Mouse (Mus musculus) c-Kit-negative CD71-positive TER-119-positive erythroid progenitor cells, embryonic 14.5 days (primary cell): ENCODE results near the gene Tspyl2.
"Not testable (repeated sequence)": the region's sequence is repeated elsewhere in the genome, so short reads cannot be mapped to it uniquely, and the experiment has no call there.

Experiments
- DNase-seq: peaks from one replicate; pipeline ENCODE4 v3.0.0-alpha.2; 2013; ENCODE audit warnings: low read depth, low spot score

Gene Tspyl2

DNA sequence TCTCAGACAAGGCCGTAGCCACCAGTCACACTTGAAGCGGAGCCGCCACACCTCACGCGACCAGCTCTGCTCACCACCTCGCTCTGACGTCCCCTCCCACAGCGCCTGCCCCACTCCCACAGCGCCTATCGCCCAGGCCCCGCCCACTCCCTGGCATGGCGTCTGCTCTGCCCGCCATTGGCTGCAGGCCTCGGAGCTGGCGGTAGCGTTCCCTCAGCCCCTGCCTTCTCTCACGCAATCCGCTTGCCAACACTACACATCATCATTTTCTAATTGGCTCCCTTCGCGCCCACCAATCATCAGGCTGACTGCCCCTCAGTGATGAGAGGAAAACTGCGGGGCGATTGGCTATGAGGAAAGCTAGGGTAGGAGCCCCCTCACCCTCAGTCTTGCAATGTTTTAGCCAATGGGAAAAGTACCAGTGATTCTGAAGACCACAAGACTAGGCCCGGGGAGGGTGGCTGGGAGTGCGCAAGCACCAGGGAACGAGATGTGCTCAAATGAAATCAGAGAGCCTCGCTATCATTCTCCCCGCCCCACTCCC is at the start of gene Tspyl2:
Tspyl2 (minus strand) TSS at position 68 of the 544 bp plus-strand sequence.
- peak; percentile 55 for DNase-seq

DNA sequence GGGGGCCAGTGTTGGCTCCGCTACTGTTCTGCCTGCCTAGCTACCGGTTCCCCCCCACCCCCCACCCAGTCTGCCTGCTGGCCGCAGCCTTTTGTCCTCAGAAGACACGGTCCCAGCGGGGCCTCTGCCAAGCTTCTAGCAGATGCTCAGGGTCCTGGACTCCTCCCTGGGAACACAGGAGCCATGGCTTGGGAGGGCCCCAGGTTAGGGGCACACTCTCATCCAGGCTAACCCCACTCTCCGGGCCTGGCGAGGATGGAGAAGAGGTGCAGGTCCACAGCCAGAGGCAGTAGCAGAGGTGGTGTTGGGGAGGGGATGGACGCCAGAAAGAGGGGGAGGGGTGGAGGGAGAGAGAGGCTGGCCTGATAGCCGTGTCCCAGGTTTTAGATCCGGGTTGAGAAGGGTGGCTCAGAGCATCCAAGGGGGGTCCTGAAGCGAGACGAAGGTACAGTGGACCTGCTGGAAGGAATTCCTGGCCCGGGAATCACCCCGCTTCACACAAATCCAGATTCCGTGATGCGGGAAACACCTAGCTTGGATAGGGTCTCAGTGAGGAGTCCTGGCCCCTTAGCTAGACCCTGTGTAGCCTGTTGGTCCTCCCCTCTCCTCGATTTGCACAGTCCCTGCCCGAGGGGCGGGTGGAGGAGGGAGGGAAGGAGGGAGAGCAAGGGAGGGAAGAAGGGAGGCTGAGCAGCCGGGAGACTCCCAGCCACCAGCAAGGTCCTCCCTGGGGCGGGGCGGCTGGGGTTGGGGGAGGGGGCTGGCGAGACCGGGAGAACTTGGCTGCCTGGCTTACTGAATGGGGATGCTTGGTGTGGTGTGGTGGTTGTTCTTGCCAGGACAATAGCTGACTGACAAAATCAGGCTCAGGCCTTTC is 26.4 kb upstream of the Tspyl2 start, which contains the start of gene Gpr173:
Gpr173 (minus strand) TSS at position 308 of the 877 bp plus-strand sequence.
- DNase-seq = no peak

DNA sequence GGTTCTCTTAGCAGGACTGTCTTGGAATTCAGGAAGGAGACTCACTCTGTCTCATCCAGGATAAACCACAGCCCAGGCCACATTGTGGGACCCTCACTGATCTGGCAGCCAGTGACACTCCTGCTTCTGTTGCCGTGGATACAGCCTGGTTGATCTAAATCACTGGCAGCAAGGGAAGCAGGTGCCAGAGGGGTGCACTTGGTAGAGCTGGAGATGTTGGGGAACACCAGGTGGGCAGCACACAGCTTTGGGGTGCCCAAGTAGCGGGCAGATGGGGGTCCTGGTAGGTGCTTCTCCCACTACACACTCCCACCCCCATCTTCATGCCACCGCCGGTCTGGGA is 25.8 kb upstream of the Tspyl2 start:
- DNase-seq = no peak

DNA sequence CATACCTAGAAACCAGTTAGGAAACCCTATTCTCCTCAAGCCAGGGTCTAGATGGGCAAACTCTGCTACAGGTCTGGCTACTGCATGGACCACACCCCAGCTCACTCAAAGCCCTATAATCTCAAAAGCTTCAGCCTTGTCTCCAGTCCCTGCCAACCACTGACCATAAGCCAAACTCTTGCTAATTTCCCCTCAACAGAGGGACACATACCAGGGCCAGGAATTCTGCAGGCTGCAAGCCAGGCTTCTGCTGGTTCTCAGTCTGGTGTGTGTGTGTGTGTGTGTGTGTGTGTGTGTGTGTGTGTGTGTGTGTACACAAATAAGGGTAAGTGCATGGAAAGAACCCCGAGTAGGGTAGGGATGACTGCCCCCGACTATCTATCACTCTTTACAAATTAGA is 24.2 kb upstream of the Tspyl2 start:
- DNase-seq = no peak

DNA sequence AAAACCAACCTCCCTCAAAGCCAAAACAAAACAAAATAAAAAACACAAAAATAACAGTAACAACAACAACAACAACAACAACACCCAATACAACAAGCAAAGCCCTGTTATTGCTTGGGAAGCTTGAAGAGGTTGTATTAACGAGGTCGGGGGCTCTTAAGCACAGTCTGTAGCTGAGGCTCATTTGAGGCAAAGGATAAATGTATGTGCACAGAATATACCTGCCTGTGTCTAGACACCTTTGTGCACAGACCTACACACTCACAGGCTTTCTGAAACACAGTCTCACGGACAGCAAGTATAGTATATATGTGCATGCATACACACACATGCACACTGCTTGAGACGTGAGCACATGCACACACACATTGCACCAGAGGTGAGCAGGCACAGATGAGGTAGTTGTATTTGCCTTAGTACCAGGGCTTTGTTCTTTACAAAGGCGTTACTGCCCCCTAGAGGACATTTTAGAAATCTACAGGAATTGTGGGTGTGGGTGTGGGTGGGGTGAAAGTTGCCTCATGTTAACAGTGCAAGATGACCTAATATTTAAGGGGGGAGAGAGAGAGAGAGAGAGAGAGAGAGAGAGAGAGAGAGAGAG is 10.4 kb upstream of the Tspyl2 start:
- DNase-seq = peak; percentile 47

DNA sequence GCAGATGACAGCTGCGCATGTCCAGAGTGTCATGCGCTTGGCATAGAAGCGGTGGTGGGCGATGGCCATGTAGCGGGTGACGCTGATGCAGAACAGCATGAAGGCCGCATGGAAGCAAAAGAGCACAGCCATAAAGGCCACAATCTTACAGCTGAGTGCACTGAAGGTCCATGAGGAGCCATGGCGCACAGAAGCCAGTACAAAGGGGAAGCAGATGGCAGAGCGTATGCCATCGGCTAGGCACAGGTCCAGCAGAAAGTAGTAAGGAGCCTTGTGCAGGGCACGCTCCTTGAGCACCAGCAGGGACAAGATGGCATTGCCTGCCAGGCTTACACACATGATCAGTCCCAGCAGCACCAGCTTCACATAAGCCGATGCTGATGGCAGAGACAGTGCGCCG is 4.8 kb upstream of the Tspyl2 start:
- DNase-seq = no peak

DNA sequence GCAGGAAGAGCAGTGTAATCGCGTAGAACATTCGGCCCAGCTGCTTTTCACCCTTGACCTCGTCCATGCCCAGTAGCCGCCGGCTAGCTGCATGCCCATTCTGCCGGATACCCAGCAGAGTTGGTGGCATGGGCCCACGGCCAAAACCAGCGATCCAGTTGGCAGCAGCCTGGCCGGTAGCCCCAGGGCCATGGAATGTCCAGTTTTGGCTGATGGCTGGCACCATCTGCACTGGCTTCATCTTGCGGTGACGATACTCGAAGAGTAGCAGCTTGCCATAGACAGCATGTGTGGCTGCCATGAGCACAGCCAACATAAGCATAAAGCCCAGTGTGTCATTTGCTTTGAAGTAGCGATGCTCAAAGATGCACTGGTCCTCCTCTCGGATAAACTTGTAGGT is 4.4 kb upstream of the Tspyl2 start:
- no peak for DNase-seq

DNA sequence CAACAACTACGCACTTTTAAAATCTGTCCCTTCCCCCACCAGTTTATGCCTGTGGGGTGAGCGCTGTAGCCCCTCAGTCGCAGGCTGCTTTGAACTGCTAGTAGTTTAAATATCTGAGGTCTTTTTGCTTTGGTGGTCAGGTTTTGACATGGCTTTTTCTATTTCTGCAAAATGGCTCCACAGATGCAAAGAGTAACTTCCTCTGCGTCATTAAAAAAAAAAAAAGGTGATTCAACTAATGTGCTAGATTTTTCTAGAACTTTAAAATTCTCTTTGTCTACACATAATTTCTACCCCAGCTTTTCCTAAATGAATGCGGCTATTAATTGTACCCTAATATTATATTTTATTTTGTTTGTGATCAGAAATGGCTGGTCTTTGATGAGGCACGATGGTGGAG is 678 bp upstream of the Tspyl2 start:
- DNase-seq = no peak

DNA sequence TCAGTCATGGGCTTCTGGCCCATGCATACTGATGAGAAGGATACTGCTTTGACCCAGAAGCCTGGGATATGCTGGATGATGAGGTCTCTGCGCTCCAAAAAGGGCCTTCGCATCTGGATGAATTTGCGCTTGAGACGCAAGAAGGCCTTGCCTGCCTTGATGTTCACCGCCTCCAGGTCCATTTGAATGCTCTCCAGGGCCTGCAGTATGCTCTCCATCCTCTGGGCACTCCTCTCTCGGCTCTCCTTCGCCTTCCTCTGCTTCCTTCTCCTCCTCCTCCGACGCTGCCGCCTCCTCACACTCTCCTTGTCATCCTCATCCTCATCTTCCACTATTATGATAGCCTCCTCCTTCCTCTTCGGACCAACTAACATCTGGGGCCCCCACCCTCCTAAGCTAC is 729 bp downstream of the Tspyl2 start:
- DNase-seq = no peak

DNA sequence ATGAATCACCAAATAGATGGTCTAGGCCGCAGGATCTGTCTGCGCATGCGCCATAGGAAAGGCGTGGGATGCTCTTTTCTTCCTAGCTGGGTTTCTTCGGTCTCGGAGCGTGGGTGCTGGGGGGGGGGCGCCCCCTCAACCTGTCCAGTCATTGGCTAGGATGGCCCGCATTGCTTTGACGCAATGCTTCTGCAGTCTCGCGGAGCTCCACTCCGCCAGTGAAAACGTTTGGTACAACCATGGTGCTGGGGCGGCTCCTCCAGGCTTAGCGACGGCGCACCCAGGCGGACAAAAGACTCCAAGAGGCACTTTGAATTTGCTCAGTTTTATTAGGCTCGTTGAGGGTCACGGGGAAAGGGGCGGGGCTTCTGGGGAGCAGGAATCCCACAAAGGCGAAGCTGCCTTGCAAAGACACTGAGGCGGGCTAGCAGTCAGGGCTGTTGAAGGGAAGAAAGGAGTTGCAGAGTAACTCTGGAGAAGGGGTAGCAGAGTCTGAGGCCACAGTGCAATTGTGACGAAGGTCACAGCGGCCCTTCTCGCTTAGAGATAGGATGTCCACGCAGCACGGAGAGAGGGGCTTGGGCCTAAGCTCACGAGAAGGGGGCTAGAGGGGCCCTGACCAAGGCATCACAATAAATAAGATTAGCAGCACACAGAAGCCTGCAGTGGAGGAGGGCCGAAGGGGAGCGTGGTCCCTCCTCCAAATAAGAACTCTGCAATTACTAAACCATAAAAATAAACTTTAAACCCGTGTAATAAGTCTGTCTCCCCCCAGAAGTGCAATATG is 5.5 kb downstream of the Tspyl2 start:
- DNase-seq = peak; percentile 33

DNA sequence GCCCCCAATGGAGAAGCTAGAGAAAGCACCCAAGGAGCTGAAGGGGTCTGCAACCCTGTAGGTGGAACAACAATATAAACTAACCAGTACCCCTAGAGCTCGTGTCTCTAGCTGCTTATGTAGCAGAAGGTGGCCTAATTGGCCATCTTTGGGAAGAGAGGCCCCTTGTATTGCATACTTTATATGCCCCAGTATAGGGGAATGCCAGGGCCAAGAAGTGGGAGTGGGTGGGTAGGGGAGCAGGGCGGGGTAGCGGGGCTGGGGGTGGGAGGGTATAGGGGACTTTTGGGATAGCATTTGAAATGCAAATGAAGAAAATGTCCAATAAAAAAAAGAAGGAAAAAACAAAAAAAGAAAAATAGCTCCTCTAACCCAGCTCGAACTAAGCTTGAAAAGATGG is 6.1 kb downstream of the Tspyl2 start:
- DNase-seq = not testable (repeated sequence)

DNA sequence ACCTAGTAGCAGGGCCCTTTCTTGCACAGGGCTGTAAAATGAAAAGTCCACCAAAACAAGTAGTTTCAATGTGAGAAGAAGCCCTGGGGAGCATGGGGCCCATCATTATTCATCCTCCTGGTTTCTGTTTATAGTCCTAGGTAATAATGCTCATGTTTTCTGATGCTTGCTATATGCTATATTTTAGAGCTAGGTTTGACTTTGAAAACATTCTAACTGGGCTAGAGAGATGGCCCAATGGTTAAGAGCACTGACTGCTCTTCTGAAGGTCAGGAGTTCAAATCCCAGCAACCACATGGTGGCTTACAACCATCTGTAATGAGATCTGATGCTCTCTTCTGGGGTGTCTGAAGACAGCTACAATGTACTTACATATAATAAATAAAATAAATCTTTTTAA is 12.8 kb downstream of the Tspyl2 start:
- DNase-seq = not testable (repeated sequence)

DNA sequence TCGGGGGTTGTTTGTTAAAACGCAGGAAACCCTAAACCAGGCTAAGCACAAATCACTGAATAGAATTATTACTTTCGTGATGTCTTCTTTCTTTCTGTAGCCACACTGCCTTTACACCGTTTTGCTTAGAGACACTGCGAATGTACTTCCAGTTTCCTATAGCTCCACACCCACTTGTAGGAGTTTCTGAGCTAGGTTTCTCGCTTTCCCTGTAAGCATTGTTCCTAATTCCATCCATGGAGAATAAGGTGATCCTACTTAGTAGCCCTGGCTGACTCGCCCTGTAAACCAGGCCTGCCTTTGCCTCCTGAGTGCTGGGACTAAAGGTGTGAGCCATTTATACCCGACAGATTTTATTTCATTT is 14.6 kb downstream of the Tspyl2 start:
- no peak for DNase-seq

DNA sequence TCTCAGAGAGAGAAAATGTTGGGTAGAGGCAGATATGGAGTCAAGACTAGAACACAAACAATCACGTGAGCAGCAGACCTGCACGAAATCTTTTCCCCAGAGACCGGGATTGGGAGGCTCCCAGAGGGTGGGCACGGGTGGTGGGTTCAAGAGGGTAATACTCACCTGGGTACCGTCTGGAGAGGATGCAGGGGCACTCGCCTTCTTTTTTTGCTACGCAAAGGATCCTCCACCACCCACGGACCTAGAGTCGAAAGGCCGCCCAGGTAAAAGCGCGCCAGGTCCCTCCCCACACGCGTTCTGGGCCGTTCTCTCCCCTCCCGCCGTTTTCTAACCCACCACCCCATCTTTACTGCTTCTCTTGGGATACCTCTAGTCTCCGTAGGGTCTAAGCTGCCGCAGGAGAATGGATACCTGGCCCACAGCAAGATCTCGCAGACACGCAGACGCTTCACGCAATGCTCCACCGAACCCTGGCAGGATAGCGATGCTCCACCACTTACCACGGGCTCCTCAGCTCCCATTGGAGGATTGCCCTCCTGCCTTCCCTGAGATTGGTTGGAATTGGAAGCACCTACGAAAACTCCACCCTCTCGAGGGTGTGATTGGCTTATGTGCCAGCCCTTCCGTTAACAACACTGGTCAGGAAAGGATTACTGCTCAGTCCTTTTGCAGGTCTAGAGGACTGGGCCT is 15.1 kb downstream of the Tspyl2 start, which contains the start of gene Kantr:
Kantr (minus strand) TSS at position 500 of the 693 bp plus-strand sequence.
- peak; percentile 71 for DNase-seq

DNA sequence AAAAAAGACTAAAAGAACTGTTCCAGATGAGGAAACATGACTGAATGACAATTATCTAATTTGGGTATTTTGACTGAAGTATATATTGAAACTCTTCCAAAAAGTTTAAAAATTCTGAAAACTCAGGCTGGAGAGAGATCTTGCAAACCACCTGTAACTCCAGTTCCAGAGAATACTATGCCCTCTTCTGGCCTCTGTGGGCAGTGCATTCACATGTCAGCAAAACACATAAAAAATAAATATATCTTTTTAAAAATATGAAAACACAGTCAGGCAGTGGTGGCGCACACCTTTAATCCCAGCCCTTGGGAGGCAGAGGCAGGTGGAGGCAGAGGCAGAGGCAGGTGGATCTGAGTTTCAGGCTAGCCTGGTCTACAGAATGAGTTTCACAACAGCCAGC is 18.6 kb downstream of the Tspyl2 start:
- DNase-seq = no peak

DNA sequence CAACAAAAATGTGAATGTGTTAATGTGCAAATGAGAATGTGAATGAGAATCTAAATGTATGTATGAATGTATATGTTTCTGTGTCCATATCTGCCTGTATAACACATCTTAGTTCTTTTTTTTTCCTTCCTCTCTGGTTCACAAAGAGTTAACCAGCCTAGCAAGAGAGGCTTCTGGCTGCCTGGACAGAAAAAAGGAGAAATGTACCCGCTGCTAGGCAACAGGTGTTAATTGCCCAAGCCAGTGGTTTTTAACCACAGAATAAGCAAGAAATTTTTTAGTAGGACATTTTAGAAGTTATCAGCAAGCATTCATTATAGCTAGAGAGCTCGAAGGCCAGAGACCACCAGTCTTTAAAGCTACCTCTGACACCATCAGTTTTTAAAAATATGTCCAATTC is 19.4 kb downstream of the Tspyl2 start:
- no peak for DNase-seq

DNA sequence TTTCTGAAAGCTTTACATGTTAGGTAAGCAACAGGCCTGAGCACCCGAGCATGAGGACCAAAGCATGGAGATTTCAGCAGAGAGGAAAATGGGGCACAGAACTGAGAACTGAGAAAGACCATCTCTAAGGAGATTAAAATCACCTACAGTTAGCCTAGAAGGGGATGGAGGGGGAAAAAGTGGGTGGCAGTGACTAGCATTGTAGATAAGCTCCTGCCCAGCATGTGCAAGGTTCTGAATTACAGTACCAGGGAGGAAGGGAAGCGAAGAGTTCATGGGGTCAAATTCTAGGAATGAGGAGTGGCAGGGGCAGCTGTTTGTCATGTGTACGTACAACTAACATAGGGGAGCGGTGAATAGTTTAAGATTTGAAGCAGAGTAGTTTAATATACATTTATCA is 21.7 kb downstream of the Tspyl2 start:
- DNase-seq = no peak

DNA sequence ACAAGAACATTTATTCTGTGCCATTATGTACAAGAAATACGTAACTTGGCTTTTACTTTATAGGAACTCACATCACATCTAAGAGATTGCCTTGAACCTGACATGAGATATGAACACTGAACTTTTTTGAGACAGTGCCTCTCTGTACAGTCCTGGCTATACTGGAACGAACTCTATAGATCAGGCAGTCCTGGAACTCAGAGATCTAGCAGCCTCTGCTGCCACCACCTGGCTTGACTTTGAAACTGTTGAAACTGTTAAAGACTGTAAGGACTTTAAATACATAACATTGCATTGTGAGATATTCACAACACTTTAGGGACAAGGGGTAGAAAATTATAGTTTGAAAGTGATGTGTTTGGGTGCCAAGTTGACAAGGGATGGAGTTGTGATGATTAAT is 34.3 kb downstream of the Tspyl2 start:
- DNase-seq = peak; percentile 63

DNA sequence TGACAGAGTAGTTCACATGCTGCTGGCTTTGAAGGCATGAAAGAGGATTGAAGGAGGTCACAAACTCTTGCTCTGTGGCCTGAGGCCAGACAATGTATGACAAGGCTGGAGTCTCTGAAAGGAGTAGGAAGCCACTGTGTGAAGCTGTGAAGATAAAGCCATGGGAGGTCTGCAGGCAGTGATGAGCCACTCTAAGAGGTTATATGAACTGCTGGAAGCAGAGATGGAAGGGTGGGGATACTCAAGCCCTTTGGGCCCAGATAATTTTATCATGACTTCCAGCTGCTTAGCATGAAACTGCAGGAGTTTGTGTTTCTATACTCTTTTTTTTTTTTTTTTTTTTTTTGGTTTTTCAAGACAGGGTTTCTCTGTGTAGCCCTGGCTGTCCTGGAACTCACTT is 34.9 kb downstream of the Tspyl2 start:
- DNase-seq = peak; percentile 65

DNA sequence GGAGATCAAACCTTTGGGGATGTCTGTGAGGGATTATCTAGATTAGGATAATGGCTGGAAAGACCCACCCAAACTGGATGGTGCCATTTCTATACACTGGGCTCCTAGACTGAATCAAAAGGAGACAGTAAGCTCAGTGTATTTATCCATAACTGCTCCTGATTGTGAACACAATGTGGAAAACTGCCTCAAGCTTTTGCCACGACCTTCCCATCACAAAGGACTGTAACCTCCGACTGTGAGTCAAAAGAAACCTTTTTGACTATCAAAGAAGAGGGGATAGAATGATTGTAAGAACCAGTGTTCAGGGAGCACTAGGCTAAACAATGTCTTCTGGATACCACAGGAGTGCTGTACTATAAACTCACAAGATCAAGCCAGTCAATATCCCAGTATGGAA is 36.0 kb downstream of the Tspyl2 start:
- no peak for DNase-seq

DNA sequence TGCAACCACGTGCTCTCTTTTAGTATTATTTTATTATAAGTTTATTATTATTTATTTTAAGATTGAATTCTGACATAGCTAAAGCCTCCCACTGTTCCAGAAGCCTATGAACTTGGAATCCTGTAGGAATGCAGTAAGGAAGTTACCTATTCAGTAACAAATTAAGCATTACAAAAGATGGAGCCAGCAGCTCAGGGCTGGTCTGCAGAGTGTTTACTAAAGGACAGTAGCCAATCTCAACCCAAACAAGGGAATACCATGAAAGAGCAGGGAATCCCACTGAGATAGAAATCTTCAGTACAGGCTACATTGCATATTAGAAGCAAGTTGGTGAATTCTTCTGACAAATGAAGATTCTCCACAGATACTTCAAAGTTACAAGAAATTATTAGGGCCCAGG is 55.2 kb downstream of the Tspyl2 start:
- not testable (repeated sequence) for DNase-seq
